Mouse (Mus musculus) macrophage (primary cell): ENCODE results near the gene Pcbp3. TPM values are rescaled to one million over a fixed set of nuclear protein-coding genes. Genes with fewer than 3 reads are reported as not detected.
"Not testable (repeated sequence)": the region's sequence is repeated elsewhere in the genome, so short reads cannot be mapped to it uniquely, and the experiment has no call there.

ENCODE experiments used
- H3K27ac ChIP-seq: fragments of 350-480 bp; formaldehyde crosslinking; 2 replicates; pipeline ENCODE4 v1.9.0; 2021
- H3K36me3 ChIP-seq: fragments of 350-480 bp; formaldehyde crosslinking; 2 replicates; pipeline ENCODE4 v1.9.0; 2021; ENCODE audit errors: inconsistent target
- H3K4me3 ChIP-seq: fragments of 350-480 bp; formaldehyde crosslinking; 2 replicates; pipeline ENCODE4 v1.9.0; 2021; ENCODE audit errors: inconsistent target
- H3K79me2 ChIP-seq: fragments of 350-480 bp; formaldehyde crosslinking; 2 replicates; pipeline ENCODE4 v1.9.0; 2021; ENCODE audit errors: inconsistent target
- WGBS: methylation state at CpG from one replicate; pipeline ENCODE4 v1.1.7; 2026; ENCODE audit warnings: inconsistent platforms; ENCODE audit not compliant: missing documents; 5-methylcytosine and 5-hydroxymethylcytosine counted together
- polyA plus RNA-seq: library from polyadenylated mRNA; stranded (reverse); fragments of 250-400 nt; gene quantifications from 3 replicates; pipeline ENCODE4 v1.2.4, GENCODE M21; 2018; ENCODE audit warnings: inconsistent platforms
- total RNA-seq, 78 experiments: library from RNA; depleted of rRNA; stranded (reverse); fragments of 250-400 nt; gene quantifications; 1 replicate in 9 of 78; 2 replicates in 24 of 78; 3 replicates in 43 of 78; 4 replicates in 2 of 78; pipeline ENCODE4 v1.2.4; 2018; ENCODE audit warnings: inconsistent platforms in 56 of 78

The Pcbp3 gene
- total RNA-seq (2018; cell fraction: chromatin; rRNA removed): 1 to 10 TPM in 6 of 26 experiments, under 1 TPM in 3, not detected in 17; 0.46 to 2.8 (median 1.6) TPM
- total RNA-seq (2018; cell fraction: cytosol; rRNA removed): under 1 TPM; 0.15 to 0.82 (median 0.45) TPM
- 1 to 10 TPM in 3 of 26 experiments, under 1 TPM in 7, not detected in 16; 0.21 to 2.5 (median 0.70) TPM for total RNA-seq (2018; cell fraction: nucleus; rRNA removed)
- polyA plus RNA-seq: 0.78 to 1.6 TPM in 2 of 3 replicates, not detected in the other

- H3K79me2 ChIP-seq: no peaks in the 10 kb centered on the region
- WGBS: 5% methylated on average over 61 of the region's 62 CpGs
- no peak within 1 kb of the TSS for H3K4me3 ChIP-seq
- H3K27ac ChIP-seq: no peak within 1 kb of the TSS
- H3K36me3 ChIP-seq: no peaks in the 10 kb centered on the region
These were observed at the start of gene Pcbp3 for GRCm38 (mm10) chr10:76961790-76962489. TSS of gene Pcbp3 (minus strand) at chr10:76961887.

- H3K79me2 ChIP-seq: no peaks in the 10 kb centered on the region
- WGBS: 87% methylated on average over 2 of the region's 3 CpGs
- no peak overlapping the region for H3K27ac ChIP-seq
- H3K4me3 ChIP-seq: no peak overlapping the region
- H3K36me3 ChIP-seq: no peaks in the 10 kb centered on the region
These were observed 47.0 kb upstream of the Pcbp3 start for GRCm38 (mm10) chr10:77008698-77009097.

GRCm38 (mm10) chr10:77008109-77008561 lies 46.4 kb upstream of the Pcbp3 start:
- Histone ChIP-seq H3K4me3 (no peak overlapping the region), H3K79me2 (no peaks in the 10 kb centered on the region), H3K36me3 (no peaks in the 10 kb centered on the region), H3K27ac (no peak overlapping the region)
- 84% methylated on average over 9 of the region's 9 CpGs for WGBS

- Histone ChIP-seq H3K36me3 (no peaks in the 10 kb centered on the region), H3K27ac (no peak overlapping the region), H3K79me2 (no peaks in the 10 kb centered on the region), H3K4me3 (no peak overlapping the region)
- 88% methylated on average over 8 of the region's 8 CpGs for WGBS
These were observed 45.9 kb upstream of the Pcbp3 start for GRCm38 (mm10) chr10:77007433-77008108.

- no peaks in the 10 kb centered on the region for H3K36me3 ChIP-seq
- H3K27ac ChIP-seq: no peak overlapping the region
- 67% methylated on average over 6 of the region's 7 CpGs for WGBS
- H3K4me3 ChIP-seq: no peak overlapping the region
- no peaks in the 10 kb centered on the region for H3K79me2 ChIP-seq
These were observed 43.2 kb upstream of the Pcbp3 start for GRCm38 (mm10) chr10:77004936-77005335.

- Histone ChIP-seq H3K79me2 (no peaks in the 10 kb centered on the region), H3K36me3 (no peaks in the 10 kb centered on the region), H3K27ac (no peak overlapping the region), H3K4me3 (no peak overlapping the region)
- WGBS: 80% methylated on average over 17 of the region's 17 CpGs
These were observed 36.2 kb upstream of the Pcbp3 start for GRCm38 (mm10) chr10:76997759-76998513.

GRCm38 (mm10) chr10:76992456-76992855 lies 30.8 kb upstream of the Pcbp3 start:
- WGBS: 57% methylated on average over 3 of the region's 3 CpGs
- Histone ChIP-seq H3K4me3 (no peak overlapping the region), H3K36me3 (no peaks in the 10 kb centered on the region), H3K27ac (no peak overlapping the region), H3K79me2 (no peaks in the 10 kb centered on the region)

GRCm38 (mm10) chr10:76988586-76988985 lies 26.9 kb upstream of the Pcbp3 start:
- no peak overlapping the region for H3K27ac ChIP-seq
- 79% methylated on average over 5 of the region's 5 CpGs for WGBS

GRCm38 (mm10) chr10:76978042-76978441 lies 16.4 kb upstream of the Pcbp3 start:
- H3K79me2 ChIP-seq: no peaks in the 10 kb centered on the region
- H3K4me3 ChIP-seq: no peak overlapping the region
- WGBS: 10% methylated on average over 2 of the region's 2 CpGs
- H3K27ac ChIP-seq: no peak overlapping the region
- H3K36me3 ChIP-seq: no peaks in the 10 kb centered on the region

More at GRCm38 (mm10) chr10:76988586-76988985, 26.9 kb upstream of the Pcbp3 start:
- Histone ChIP-seq H3K36me3 (no peaks in the 10 kb centered on the region), H3K4me3 (no peak overlapping the region), H3K79me2 (no peaks in the 10 kb centered on the region)

- no peaks in the 10 kb centered on the region for H3K36me3 ChIP-seq
- no peak overlapping the region for H3K4me3 ChIP-seq
- no peak overlapping the region for H3K27ac ChIP-seq
- H3K79me2 ChIP-seq: no peaks in the 10 kb centered on the region
- 76% methylated on average over 4 of the region's 4 CpGs for WGBS
These were observed 15.0 kb upstream of the Pcbp3 start for GRCm38 (mm10) chr10:76976699-76977098.

GRCm38 (mm10) chr10:76973797-76974436 lies 12.2 kb upstream of the Pcbp3 start:
- Histone ChIP-seq H3K79me2 (no peaks in the 10 kb centered on the region), H3K27ac (no peak overlapping the region), H3K36me3 (no peaks in the 10 kb centered on the region), H3K4me3 (no peak overlapping the region)
- WGBS: 65% methylated on average over 15 of the region's 15 CpGs

GRCm38 (mm10) chr10:76972318-76972717 lies 10.6 kb upstream of the Pcbp3 start:
- not testable (repeated sequence) for H3K36me3 ChIP-seq, H3K27ac ChIP-seq, H3K79me2 ChIP-seq, H3K4me3 ChIP-seq
- 61% methylated on average over 6 of the region's 6 CpGs for WGBS

GRCm38 (mm10) chr10:76970974-76971373 lies 9.3 kb upstream of the Pcbp3 start:
- Histone ChIP-seq H3K36me3 (no peaks in the 10 kb centered on the region), H3K79me2 (no peaks in the 10 kb centered on the region), H3K27ac (no peak overlapping the region), H3K4me3 (no peak overlapping the region)
- WGBS: 93% methylated on average over 7 of the region's 7 CpGs

- Histone ChIP-seq H3K36me3 (no peaks in the 10 kb centered on the region), H3K27ac (no peak overlapping the region), H3K79me2 (no peaks in the 10 kb centered on the region), H3K4me3 (no peak overlapping the region)
- WGBS: 13% methylated on average over 3 of the region's 6 CpGs
These were observed 2.7 kb upstream of the Pcbp3 start for GRCm38 (mm10) chr10:76964436-76964835.
